Mouse (Mus musculus): ENCODE measurements at regions not wholly inside any gene's neighbourhood (a gene's known extent, or its start where the extent isn't known, plus 50 kb on each side); places are given as distances from the start of the nearest gene placed in this dataset.
A peak's percentile ranks its signal among the peaks of the same experiment; 100 is the strongest.
"Not testable (repeated sequence)": the region's sequence is repeated elsewhere in the genome, so short reads cannot be mapped to it uniquely, and the experiment has no call there.

DNA sequence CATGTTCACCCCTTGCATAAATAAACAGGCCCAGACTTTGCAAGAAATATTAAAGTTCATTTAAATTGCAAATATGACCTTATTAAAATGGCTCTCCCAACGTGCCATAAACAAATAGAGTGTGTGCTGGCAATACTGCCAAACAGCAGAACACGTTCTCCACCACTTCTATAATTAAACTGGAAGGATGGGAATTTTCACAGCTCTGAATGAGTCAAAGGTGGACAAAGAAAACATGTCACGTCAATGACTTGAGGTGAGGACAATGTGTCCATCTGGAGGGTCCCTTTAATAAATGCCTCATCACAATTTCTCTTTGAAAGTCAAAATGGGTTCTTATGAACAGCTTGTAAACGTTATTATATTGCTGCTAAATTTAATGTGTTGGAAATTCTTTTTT lies 114.8 kb downstream of the Galc start:
- no peak for DNase-seq (ENCODE audit: low spot score in 2 of 2)

- no peak for DNase-seq (ENCODE audit: low spot score in 2 of 2)
These were observed 116.1 kb downstream of the Galc start for GRCm38 (mm10) chr12:98143170-98143569.

DNA sequence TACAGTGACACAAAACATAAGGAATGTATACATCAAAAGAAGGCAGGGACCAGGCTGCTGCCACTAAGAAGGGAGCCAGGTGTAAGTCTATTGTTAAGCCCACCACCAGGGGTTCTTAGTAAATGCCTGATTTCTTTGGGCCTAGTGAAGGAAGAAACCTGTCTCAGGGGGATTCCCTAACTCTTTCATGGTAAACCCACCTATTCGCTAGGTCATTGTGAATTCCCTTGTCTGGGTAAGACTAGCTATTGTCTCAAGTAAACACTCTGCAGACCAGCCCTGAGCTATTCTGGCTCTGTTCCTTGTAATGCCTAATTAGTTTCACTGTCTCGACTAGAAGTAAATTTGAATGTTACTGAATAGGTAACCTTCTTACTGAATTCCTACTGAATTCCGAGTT lies 119.4 kb downstream of the Galc start:
- not testable (repeated sequence) for DNase-seq (ENCODE audit: low spot score in 2 of 2)

- DNase-seq (ENCODE audit: low spot score in 2 of 2): no peak
These were observed 128.0 kb downstream of the Galc start for GRCm38 (mm10) chr12:98131276-98131675.

DNA sequence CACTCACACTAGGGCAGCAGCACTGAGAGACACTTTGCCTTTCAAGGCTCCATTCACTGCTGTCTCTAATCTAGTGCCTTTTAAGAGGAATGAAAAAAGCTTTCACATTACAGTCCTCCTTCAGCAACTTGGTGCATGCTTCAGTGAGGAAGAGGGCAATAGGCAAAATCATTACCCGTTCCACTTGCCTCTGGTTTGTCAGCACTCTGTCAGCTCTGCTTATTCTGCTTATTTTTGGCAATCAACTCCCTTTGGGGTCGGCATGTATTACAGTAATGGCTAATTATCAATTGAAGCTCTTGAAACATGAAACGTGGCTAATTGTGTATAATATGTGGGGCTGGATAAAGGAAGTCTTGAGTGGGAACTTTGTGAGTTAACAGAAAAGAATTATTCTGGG lies 135.7 kb downstream of the Galc start:
- no peak for DNase-seq (ENCODE audit: low spot score in 2 of 2)

DNA sequence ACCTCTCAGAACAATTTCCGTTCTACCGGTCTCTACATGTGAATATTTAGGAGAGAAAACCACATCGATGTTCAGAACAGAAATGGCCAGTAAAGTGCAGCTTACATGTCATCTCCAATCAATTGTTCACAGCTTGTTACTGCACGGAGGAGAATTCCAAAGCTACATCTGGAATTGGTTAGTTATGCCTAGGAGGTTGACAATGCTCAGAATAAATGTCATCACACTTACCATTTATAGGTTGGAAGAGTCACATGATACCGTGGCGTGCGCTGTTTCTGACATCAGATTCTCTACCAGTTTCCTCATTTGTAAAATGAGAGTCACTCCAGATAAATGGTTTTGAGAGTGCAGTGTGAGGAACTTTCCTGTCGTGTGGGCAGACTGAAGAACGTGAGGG lies 151.2 kb downstream of the Galc start:
- DNase-seq (ENCODE audit: low spot score in 2 of 2): no peak

DNA sequence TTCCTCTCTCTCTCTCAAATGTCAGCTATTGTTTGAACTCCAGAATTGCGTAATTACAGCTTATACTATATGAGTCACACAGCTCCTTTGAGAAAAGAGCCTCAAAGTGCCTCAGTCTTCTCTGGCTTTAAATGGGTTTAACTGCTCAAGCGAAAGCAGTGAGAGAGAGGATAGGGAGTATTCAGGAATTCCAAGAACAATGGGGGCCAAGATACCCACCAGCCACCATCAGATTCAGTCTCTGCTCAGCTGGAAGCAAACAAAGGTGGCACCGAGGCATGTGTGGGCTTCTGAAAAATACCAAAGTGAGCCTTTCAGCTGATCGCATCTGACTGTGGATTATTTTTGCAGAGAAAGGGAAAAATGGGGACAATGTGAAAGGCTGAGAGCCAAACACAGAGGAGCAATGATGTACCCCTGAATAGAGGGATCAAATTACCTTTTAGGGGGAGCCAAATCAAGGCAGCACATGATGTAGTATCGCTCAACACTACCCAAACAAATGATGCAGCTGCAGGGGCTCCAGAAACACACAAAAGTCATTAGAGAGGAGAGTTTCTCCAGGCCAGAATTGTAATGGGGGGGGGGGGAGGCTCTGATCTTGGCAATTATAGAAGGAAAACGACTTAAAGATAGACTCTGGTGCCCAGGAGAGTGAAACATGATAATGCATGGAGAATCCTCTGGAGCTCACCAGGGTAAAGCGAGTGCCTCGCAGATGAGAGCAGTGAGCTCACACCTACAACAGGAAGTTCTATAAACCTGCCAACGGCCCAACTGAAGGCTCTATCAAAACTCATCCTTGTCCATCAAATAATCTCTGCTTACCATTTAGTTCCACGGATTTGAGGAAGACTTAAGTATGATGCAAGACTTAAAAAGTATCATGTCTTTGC lies 152.2 kb downstream of the Galc start:
- DNase-seq (ENCODE audit: low spot score in 2 of 2): no peak

GRCm38 (mm10) chr12:98106151-98106788 lies 153.0 kb downstream of the Galc start:
- DNase-seq (ENCODE audit: low spot score in 2 of 2): peak; percentile 51 to 70

GRCm38 (mm10) chr12:98105749-98106148 lies 153.5 kb downstream of the Galc start:
- no peak for DNase-seq (ENCODE audit: low spot score in 2 of 2)

DNA sequence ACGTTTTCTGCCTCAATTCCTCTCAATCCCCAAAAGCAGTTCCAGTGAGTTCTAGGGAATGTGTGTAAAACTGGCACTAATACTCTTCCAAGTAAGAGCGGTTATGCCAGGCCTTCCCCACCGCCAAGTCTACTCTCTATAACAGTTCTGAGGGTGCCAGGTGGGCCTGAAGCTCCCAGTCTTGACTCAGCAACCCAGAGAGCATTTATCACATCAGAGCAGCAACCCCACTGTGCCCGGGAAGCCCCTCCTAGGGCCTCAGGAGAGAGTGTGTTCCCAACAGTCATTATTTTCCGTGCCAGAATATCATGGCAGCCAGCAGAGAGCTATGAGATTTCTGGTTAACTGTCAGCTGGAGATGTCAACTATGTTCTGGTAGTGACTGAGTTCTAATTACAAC lies 169.1 kb downstream of the Galc start:
- no peak for DNase-seq (ENCODE audit: low spot score in 2 of 2)

- DNase-seq (ENCODE audit: low spot score in 2 of 2): no peak
These were observed 180.9 kb downstream of the Galc start for GRCm38 (mm10) chr12:98078351-98078750.

GRCm38 (mm10) chr12:98075580-98075979 lies 183.7 kb downstream of the Galc start:
- no peak for DNase-seq (ENCODE audit: low spot score in 2 of 2)

DNA sequence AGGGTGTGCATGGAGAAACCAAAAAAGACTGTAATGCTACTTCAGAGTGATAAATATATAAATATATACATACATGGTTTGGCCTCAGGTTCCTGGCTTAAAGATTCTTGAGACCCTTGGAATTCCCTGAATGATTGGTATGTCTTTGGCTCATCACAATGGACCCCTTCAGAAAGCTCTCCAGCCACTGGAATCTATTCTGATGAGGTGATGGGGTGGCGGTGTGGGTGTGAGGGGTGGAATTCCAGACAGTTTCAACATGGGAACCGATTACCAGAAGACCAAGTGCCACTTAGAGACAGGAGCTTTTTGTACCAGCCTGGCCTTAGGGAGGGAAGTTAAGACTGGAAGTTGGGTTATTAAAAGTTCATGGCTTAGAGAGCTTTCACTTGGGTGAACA lies 190.1 kb downstream of the Galc start:
- DNase-seq (ENCODE audit: low spot score in 2 of 2): no peak

GRCm38 (mm10) chr12:98059419-98060180 lies 199.7 kb downstream of the Galc start:
- DNase-seq (ENCODE audit: low spot score in 2 of 2): no peak

- DNase-seq (ENCODE audit: low spot score in 2 of 2): no peak
These were observed 200.3 kb downstream of the Galc start for GRCm38 (mm10) chr12:98058977-98059376.

- DNase-seq (ENCODE audit: low spot score in 2 of 2): no peak
These were observed 208.3 kb downstream of the Galc start for GRCm38 (mm10) chr12:98050934-98051333.

- DNase-seq (ENCODE audit: low spot score in 2 of 2): no peak
These were observed 208.8 kb downstream of the Galc start for GRCm38 (mm10) chr12:98050500-98050899.

GRCm38 (mm10) chr12:98050057-98050456 lies 209.2 kb downstream of the Galc start:
- no peak for DNase-seq (ENCODE audit: low spot score in 2 of 2)

DNA sequence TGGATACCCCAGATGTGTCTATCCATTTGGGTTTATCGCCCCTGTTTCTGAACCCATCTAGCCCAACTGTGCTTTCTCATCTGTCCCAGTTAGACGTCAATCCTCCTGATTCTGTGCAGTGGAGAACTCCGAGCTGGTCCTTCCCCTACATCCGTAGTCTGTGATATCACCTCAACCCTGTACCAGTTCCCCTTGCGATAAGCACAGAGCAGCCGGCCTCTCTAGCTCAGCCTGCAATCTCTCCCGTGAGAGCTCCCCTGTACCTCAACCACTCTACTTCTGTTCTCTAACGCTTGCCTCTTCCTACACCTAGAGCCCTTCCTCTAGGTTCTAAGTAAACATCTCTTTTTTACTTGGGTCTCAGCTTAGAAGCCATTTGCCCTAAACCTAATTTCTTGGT lies 211.5 kb downstream of the Galc start:
- no peak for DNase-seq (ENCODE audit: low spot score in 2 of 2)

DNA sequence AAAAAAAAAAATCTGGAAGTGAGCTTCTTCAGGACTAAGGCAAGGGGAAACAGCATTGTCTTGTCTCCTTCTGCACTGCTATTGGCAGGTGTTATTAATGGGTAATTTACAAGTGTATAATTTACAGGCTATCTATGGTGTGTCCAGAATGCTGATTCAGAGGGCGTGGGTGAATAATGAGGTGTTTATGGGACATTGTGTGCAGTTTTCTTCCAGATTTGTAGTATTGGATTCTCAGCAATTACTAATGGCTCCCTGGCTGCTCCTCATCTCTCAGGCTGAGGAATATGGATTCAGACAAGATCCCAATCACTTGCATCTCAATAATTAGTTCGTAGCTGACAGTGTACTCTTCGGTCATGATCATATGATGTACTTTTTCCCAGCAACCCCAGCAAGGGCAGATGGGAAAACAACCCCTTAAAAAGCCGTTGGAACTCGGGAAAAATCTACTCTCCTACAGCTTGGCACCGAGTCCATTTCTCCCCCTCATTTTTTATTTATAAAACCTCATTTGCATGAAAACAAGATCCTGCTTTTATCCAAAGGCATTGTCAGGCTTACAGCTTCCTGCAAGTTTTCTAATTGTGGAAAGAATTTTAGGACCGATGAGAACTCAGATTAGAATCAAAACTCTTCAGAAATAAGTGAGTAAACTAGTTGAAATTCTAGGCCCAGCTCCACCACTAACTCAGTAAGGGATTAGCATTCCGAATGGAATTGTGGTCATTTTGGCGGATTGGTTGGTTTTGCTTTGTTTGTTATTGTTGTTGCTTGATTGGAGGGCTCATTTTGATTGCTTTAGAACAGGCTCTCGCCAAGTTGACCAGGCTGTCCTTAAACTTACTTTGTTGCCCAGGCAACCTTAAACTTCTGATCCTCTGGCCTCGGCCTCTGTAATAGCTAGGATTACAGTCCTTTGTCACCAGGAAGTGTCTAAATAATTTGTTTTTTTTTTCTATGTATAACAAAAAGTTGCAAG lies 212.5 kb downstream of the Galc start:
- DNase-seq (ENCODE audit: low spot score in 2 of 2): no peak

DNA sequence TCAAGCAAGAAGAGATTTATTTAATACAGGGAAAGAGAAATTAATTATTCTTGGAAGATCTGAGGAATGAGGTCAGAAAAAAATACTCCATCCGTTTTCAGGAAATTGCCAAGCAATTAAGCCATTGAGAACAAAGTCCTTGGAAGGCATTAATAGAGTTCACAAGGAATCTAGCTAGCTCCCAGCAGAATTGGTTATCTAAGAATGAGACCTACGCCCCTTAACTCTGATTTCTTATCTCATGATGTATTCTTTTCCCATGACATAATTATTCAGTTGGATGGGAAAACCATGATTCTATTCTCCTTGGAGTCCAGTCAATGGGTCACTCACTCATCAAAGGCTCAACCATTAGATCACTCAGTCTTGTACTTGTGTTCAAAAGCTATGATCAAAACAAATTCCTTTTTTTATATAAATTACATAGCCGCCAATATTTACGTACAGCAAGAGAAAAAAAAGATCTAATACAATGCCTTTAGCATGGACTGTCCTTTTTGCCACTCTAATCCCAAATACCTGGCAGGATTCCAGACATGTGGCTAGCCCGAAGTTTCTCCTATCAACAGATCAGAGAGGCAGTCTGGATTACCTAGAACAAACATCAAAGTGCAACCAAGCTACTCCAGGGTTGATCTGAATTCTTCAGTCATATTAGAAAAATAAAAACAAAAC lies 213.3 kb downstream of the Galc start:
- DNase-seq (ENCODE audit: low spot score in 2 of 2): no peak

Data from frontal cortex, postnatal 10 days (tissue).